Mouse (Mus musculus) G1E (cell line): ENCODE data around the gene 4931428L18Rik. TPM values are rescaled to one million over a fixed set of nuclear protein-coding genes. Genes with fewer than 3 reads are reported as not detected.

Experiments used
- ATAC-seq: 2 replicates; pipeline ENCODE4 v1.8.0; 2016; ENCODE audit warnings: mild to moderate bottlenecking; ENCODE audit not compliant: insufficient number of reproducible peaks, poor library complexity, low FRiP score, severe bottlenecking; ENCODE audit errors: extremely low read depth
- DNase-seq: peaks from one replicate; pipeline ENCODE4 v3.0.0; 2012; ENCODE audit warnings: low spot score
- H3K27me3 ChIP-seq: 2 replicates; pipeline ENCODE4 v1.6.1; 2012; ENCODE audit warnings: mild to moderate bottlenecking, low read length, inconsistent platforms; ENCODE audit not compliant: insufficient read depth
- H3K36me3 ChIP-seq: replicated peaks from 2 replicates; pipeline ENCODE3; 2012; ENCODE audit warnings: mild to moderate bottlenecking, inconsistent platforms
- H3K4me1 ChIP-seq: 2 replicates; pipeline ENCODE4 v1.6.1; 2012; ENCODE audit warnings: low read depth, low read length, inconsistent platforms, mixed read lengths; ENCODE audit not compliant: insufficient read depth
- H3K4me3 ChIP-seq: 2 replicates; pipeline ENCODE4 v1.5.1; 2012; ENCODE audit warnings: low read depth, mild to moderate bottlenecking, inconsistent platforms, low read length, moderate library complexity, mixed read lengths
- H3K9me3 ChIP-seq: replicated peaks from 2 replicates; pipeline ENCODE4 v1.6.1; 2012; ENCODE audit warnings: inconsistent platforms
- CTCF ChIP-seq: IDR thresholded peaks from 2 replicates; pipeline ENCODE4 v1.5.1; 2012; ENCODE audit warnings: low read depth, low read length, inconsistent platforms, mixed read lengths
- GATA1 ChIP-seq: IDR thresholded peaks from 2 replicates; pipeline ENCODE4 v1.6.1; 2012; ENCODE audit warnings: borderline replicate concordance, low read length, inconsistent platforms, mixed read lengths
- GATA2 ChIP-seq: IDR thresholded peaks from 2 replicates; pipeline ENCODE4 v1.6.1; 2012; ENCODE audit warnings: low read depth, low read length, inconsistent platforms, borderline replicate concordance
- POLR2AphosphoS5 ChIP-seq: IDR thresholded peaks from 2 replicates; pipeline ENCODE4 v1.6.1; 2012; ENCODE audit warnings: low read depth, low read length, inconsistent platforms; ENCODE audit not compliant: insufficient replicate concordance
- TAL1 ChIP-seq: conservative IDR thresholded peaks from 2 replicates; pipeline ENCODE4 v1.6.1; 2012; ENCODE audit warnings: low read depth, low read length, inconsistent platforms, mixed read lengths
- polyA plus RNA-seq: library from polyadenylated mRNA; stranded (reverse); fragments of >175 nt; gene quantifications from 2 replicates; pipeline ENCODE4 v1.2.3, GENCODE M21; 2012
- total RNA-seq, 2 experiments: library from RNA; stranded (forward) in 1 of 2; stranded (reverse) in 1 of 2; fragments of 200-1000 nt in 1 of 2; fragments of >200 nt in 1 of 2; fragmentation: Nextera tagmentation in 1 of 2; gene quantifications; 2 replicates each; pipeline ENCODE4 v1.2.3; 2014 to 2017

4931428L18Rik gene
- total and polyA plus RNA-seq, 3 experiments, result 0.38 TPM; not detected in 2

GRCm38 (mm10) chr1:31142288-31143094 lies 80.0 kb downstream of the 4931428L18Rik start:
- TF ChIP-seq TAL1 (no peak), CTCF (no peak), GATA1 (no peak), POLR2AphosphoS5 (no peak), GATA2 (no peak)
- Histone ChIP-seq H3K36me3 (no peaks in the 10 kb centered on the region), H3K27me3 (no peaks in the 10 kb centered on the region), H3K9me3 (no peaks in the 10 kb centered on the region), H3K4me3 (no peak overlapping the region), H3K4me1 (no peaks in the 10 kb centered on the region)
- no peak for DNase-seq
- ATAC-seq, result no peak

- Histone ChIP-seq H3K36me3 (no peaks in the 10 kb centered on the region), H3K27me3 (no peaks in the 10 kb centered on the region), H3K4me3 (no peak overlapping the region), H3K4me1 (no peaks in the 10 kb centered on the region), H3K9me3 (no peaks in the 10 kb centered on the region)
- TF ChIP-seq GATA1, result no peak
- no peak for TF ChIP-seq POLR2AphosphoS5
- TF ChIP-seq TAL1, result no peak
- TF ChIP-seq CTCF, result no peak
- TF ChIP-seq GATA2, result no peak
- ATAC-seq (no peak), DNase-seq (no peak)
Measured at GRCm38 (mm10) chr1:31138387-31138786, 84.1 kb downstream of the 4931428L18Rik start.

- no peaks in the 10 kb centered on the region for H3K4me1 ChIP-seq
- TF ChIP-seq GATA1 (no peak), GATA2 (no peak), TAL1 (no peak)
- DNase-seq, result no peak
- no peaks in the 10 kb centered on the region for H3K27me3 ChIP-seq
- no peaks in the 10 kb centered on the region for H3K9me3 ChIP-seq
- no peaks in the 10 kb centered on the region for H3K36me3 ChIP-seq
- H3K4me3 ChIP-seq, result no peak overlapping the region
- no peak for ATAC-seq
Measured at GRCm38 (mm10) chr1:31113466-31113865, 109.0 kb downstream of the 4931428L18Rik start.

GRCm38 (mm10) chr1:31107961-31108360 lies 114.5 kb downstream of the 4931428L18Rik start:
- Histone ChIP-seq H3K27me3 (no peaks in the 10 kb centered on the region), H3K9me3 (no peaks in the 10 kb centered on the region), H3K4me3 (no peak overlapping the region), H3K4me1 (no peaks in the 10 kb centered on the region), H3K36me3 (no peaks in the 10 kb centered on the region)
- ATAC-seq (no peak), DNase-seq (no peak)
- TF ChIP-seq GATA1 (no peak), TAL1 (no peak), CTCF (no peak)

- TF ChIP-seq TAL1, result no peak
- no peak for TF ChIP-seq GATA1
- TF ChIP-seq CTCF, result no peak
Measured at GRCm38 (mm10) chr1:31102863-31103657, 119.4 kb downstream of the 4931428L18Rik start.

GRCm38 (mm10) chr1:31102280-31102679 lies 120.2 kb downstream of the 4931428L18Rik start:
- Histone ChIP-seq H3K27me3 (no peaks in the 10 kb centered on the region), H3K4me3 (no peak overlapping the region), H3K36me3 (no peaks in the 10 kb centered on the region), H3K4me1 (no peaks in the 10 kb centered on the region), H3K9me3 (no peaks in the 10 kb centered on the region)
- TF ChIP-seq GATA1 (no peak), GATA2 (no peak), TAL1 (no peak), POLR2AphosphoS5 (no peak), CTCF (no peak)
- ATAC-seq, result no peak
- DNase-seq, result no peak

More at GRCm38 (mm10) chr1:31102863-31103657, 119.4 kb downstream of the 4931428L18Rik start:
- Histone ChIP-seq H3K27me3 (no peaks in the 10 kb centered on the region), H3K4me1 (no peaks in the 10 kb centered on the region), H3K36me3 (no peaks in the 10 kb centered on the region), H3K4me3 (no peak overlapping the region), H3K9me3 (no peaks in the 10 kb centered on the region)
- DNase-seq (no peak), ATAC-seq (no peak)
